Mouse (Mus musculus) G1E (cell line): Measurements from ENCODE around the gene Spag7.

ENCODE experiments used
- CTCF ChIP-seq: IDR thresholded peaks from 2 replicates; pipeline ENCODE4 v1.5.1; 2012; ENCODE audit warnings: low read depth, low read length, inconsistent platforms, mixed read lengths
- GATA1 ChIP-seq: IDR thresholded peaks from 2 replicates; pipeline ENCODE4 v1.6.1; 2012; ENCODE audit warnings: borderline replicate concordance, low read length, inconsistent platforms, mixed read lengths

DNA sequence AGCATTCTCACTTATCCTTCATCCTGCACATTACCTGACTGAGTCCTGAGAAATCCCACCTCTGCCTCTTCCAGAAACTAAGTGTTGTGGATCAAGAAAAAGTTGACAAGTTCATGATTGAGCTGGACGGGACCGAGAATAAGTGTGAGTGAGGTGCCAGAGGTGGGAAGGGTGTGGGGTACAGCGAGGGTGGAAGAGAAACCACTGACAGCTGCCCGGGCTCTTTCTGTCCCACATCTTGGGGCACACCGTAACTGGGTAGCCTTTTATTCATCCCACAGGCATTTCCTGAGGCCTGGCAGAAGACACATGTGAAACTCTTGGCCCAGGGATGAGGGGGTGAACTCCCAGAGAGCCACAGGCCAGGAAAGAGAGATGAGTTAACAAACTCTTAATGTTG, 10.7 kb downstream of the Spag7 start:
- TF ChIP-seq GATA1 (no peak), CTCF (no peak)
